Mouse (Mus musculus): Measurements from ENCODE around the gene Prn.

- TF ChIP-seq CTCF (IDR thresholded peaks at IDR 0.05; ENCODE audit: extremely low read depth, insufficient read depth, insufficient read length, insufficient replicate concordance) (no peak), POLR2A (IDR thresholded peaks at IDR 0.05; ENCODE audit: low read depth, low read length) (no peak)
Observed at GRCm38 (mm10) chr2:131953711-131954110, 44.0 kb downstream of the Prn start.

Data from spleen, adult 2 months (tissue).